Mouse (Mus musculus) lung, postnatal 0 days (tissue): ENCODE measurements around the gene Xbp1.

Experiments used
- CTCF ChIP-seq: IDR thresholded peaks from 2 replicates; pipeline ENCODE4 v1.5.1; 2016; ENCODE audit warnings: antibody characterized with exemption, mild to moderate bottlenecking
- EP300 ChIP-seq: IDR thresholded peaks from 2 replicates; pipeline ENCODE4 v1.6.1; 2016; ENCODE audit warnings: antibody characterized with exemption, mild to moderate bottlenecking, control low read depth

DNA sequence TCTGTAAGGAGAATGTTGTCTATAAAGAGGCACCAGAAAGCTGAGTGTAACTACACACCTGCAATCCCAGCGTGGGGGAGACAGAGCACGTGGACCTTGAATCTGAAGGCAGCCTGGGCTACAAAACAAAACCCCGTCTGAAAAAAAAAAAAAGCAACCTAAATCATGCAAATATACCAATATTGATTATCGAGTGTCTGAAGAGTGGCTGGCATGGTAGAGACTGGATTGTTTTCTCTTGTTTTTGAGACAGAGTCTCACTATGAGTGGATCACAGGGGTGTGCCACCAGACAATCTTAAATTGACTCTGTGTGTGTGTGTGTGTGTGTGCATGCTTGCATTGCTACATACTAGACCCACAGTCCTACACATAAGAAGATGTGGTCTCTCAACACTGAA is 43.7 kb upstream of the Xbp1 start:
- TF ChIP-seq EP300 (no peak), CTCF (no peak)
